Mouse (Mus musculus): ENCODE measurements around the gene Nfkbid. TPM values are rescaled to one million over a fixed set of nuclear protein-coding genes. Genes with fewer than 3 reads are reported as not detected.

Gene Nfkbid
- polyA plus RNA-seq, 1 experiment from 2014 or later = 2.3 TPM

DNA sequence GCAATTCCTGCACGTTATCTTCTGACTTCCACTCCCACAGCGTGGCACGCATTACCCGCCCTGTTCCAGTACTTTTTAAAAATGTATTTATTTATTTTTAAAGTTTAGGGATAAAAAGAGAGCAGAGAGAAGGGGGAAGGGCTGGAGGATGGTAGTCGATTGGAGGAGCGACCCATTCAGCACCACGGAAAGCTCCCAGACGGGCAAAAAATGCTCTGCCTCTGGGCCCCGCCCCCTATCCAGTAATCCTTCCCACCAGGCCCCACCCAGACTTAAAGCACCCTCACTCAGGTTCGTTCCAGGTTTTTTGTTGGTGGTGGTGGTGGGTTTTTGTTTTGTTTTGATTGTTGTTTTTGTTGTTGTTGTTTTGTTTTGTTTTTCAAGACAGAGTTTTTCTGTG lies 12.7 kb downstream of the Nfkbid start:
- 2% methylated on average over 9 of the region's 10 CpGs for WGBS (ENCODE audit: insufficient replicate concordance)

DNA sequence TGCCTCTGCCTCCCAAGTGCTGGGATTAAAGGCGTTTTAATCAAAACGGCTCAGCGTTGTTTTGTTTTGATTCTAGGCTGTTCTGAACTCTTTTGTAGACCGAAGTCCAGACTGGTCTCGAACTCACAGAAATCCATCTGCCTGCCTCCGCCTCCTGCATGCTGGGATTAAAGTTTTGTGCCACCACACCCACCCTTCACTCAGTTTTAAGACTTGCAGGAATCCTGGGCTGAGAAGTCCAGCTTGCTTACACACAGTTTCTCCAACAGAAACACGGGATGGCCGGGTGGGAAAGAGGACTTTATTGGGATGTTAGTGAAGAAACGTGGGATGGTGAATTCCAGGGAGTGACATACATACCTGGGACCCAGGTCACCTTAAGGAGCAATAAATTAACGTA lies 13.2 kb downstream of the Nfkbid start:
- Histone ChIP-seq H3K36me3 (replicated peaks; ENCODE audit: insufficient read depth, low read length) (no peaks in the 10 kb centered on the region), H3K9me3 (ENCODE audit: low read length) (no peaks in the 10 kb centered on the region), H3K9ac (replicated peaks) (no peak overlapping the region), H3K27ac (ENCODE audit: low read depth) (no peak overlapping the region), H3K4me1 (ENCODE audit: insufficient read depth) (no peaks in the 10 kb centered on the region), H3K4me3 (ENCODE audit: low read depth, low read length) (no peak overlapping the region), H3K27me3 (ENCODE audit: insufficient read depth, low read length) (no peaks in the 10 kb centered on the region), H3K4me2 (ENCODE audit: low read depth, low read length) (no peak overlapping the region)
- 59% methylated on average over 10 of the region's 10 CpGs for WGBS (ENCODE audit: insufficient replicate concordance)
- ATAC-seq (no peak), DNase-seq (no peak)
- TF ChIP-seq EP300 (IDR thresholded peaks at IDR 0.05; ENCODE audit: low read depth) (no peak), CTCF (IDR thresholded peaks at IDR 0.05; ENCODE audit: low read depth) (no peak)

More for the DNA sequence above, 12.7 kb downstream of the Nfkbid start:
- Histone ChIP-seq H3K4me3 (ENCODE audit: low read depth, low read length) (no peak overlapping the region), H3K27ac (ENCODE audit: low read depth) (no peak overlapping the region), H3K9ac (replicated peaks) (no peak overlapping the region), H3K9me3 (ENCODE audit: low read length) (no peaks in the 10 kb centered on the region), H3K27me3 (ENCODE audit: insufficient read depth, low read length) (no peaks in the 10 kb centered on the region), H3K4me2 (ENCODE audit: low read depth, low read length) (no peak overlapping the region), H3K36me3 (replicated peaks; ENCODE audit: insufficient read depth, low read length) (no peaks in the 10 kb centered on the region), H3K4me1 (ENCODE audit: insufficient read depth) (no peaks in the 10 kb centered on the region)
- 0 out of 2 replicates have a peak, but pooled peaks have one; percentile 36 for ATAC-seq
- TF ChIP-seq CTCF (IDR thresholded peaks at IDR 0.05; ENCODE audit: low read depth) = no peak
- no peak for TF ChIP-seq EP300 (IDR thresholded peaks at IDR 0.05; ENCODE audit: low read depth)
- peak; percentile 73 for DNase-seq

- no peaks in the 10 kb centered on the region for H3K36me3 ChIP-seq (replicated peaks; ENCODE audit: insufficient read depth, low read length)
- no peaks in the 10 kb centered on the region for H3K27me3 ChIP-seq (ENCODE audit: insufficient read depth, low read length)
- 47% methylated on average over 9 of the region's 9 CpGs for WGBS (ENCODE audit: insufficient replicate concordance)
- H3K27ac ChIP-seq (ENCODE audit: low read depth) = no peak overlapping the region
- no peak overlapping the region for H3K9ac ChIP-seq (replicated peaks)
- DNase-seq (no peak), ATAC-seq (no peak)
- H3K9me3 ChIP-seq (ENCODE audit: low read length) = no peaks in the 10 kb centered on the region
- no peak overlapping the region for H3K4me3 ChIP-seq (ENCODE audit: low read depth, low read length)
- TF ChIP-seq CTCF (IDR thresholded peaks at IDR 0.05; ENCODE audit: low read depth) = no peak
- TF ChIP-seq EP300 (IDR thresholded peaks at IDR 0.05; ENCODE audit: low read depth) = no peak
- H3K4me2 ChIP-seq (ENCODE audit: low read depth, low read length) = no peak overlapping the region
- H3K4me1 ChIP-seq (ENCODE audit: insufficient read depth) = no peaks in the 10 kb centered on the region
These were observed 13.6 kb downstream of the Nfkbid start for GRCm38 (mm10) chr7:30435156-30435555.

GRCm38 (mm10) chr7:30436879-30437278 lies 15.3 kb downstream of the Nfkbid start:
- DNase-seq (no peak), ATAC-seq (no peak)
- Histone ChIP-seq H3K9ac (replicated peaks) (no peak overlapping the region), H3K4me3 (ENCODE audit: low read depth, low read length) (no peak overlapping the region), H3K36me3 (replicated peaks; ENCODE audit: insufficient read depth, low read length) (no peaks in the 10 kb centered on the region), H3K4me1 (ENCODE audit: insufficient read depth) (no peaks in the 10 kb centered on the region), H3K27me3 (ENCODE audit: insufficient read depth, low read length) (no peaks in the 10 kb centered on the region), H3K4me2 (ENCODE audit: low read depth, low read length) (no peak overlapping the region), H3K27ac (ENCODE audit: low read depth) (no peak overlapping the region), H3K9me3 (ENCODE audit: low read length) (no peaks in the 10 kb centered on the region)
- no peak for TF ChIP-seq CTCF (IDR thresholded peaks at IDR 0.05; ENCODE audit: low read depth)
- TF ChIP-seq EP300 (IDR thresholded peaks at IDR 0.05; ENCODE audit: low read depth) = no peak
- 22% methylated on average over 10 of the region's 10 CpGs for WGBS (ENCODE audit: insufficient replicate concordance)

DNA sequence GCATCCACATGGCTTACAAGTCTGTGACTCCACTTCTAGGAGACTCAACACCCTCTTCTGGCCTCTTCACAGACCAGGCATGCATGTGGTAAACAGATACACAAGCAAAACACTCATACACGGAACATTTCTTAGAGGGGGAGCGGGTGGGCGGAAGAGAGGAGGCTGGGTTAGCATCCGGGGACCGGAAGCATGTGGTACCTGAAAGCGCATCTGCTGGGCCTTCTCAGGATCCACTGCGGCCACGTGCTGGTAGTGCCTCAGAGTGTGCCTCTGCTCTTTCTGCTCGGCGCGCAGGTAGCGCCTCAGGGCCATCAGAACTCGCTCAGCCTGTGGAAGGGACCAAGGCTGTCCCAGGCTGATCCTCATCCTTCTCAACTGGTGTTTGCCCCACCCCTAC lies 18.2 kb downstream of the Nfkbid start:
- ATAC-seq (no peak), DNase-seq (no peak)
- WGBS (ENCODE audit: insufficient replicate concordance) = 73% methylated on average over 13 of the region's 13 CpGs
- no peaks in the 10 kb centered on the region for H3K36me3 ChIP-seq (replicated peaks; ENCODE audit: insufficient read depth, low read length)
- H3K27ac ChIP-seq (ENCODE audit: low read depth) = no peak overlapping the region
- no peak overlapping the region for H3K4me3 ChIP-seq (ENCODE audit: low read depth, low read length)
- H3K9me3 ChIP-seq (ENCODE audit: low read length) = no peaks in the 10 kb centered on the region
- peaks cover 7% of the 10 kb centered on the region for H3K4me1 ChIP-seq (ENCODE audit: insufficient read depth)
- no peak overlapping the region for H3K4me2 ChIP-seq (ENCODE audit: low read depth, low read length)
- peaks cover 16% of the 10 kb centered on the region for H3K27me3 ChIP-seq (ENCODE audit: insufficient read depth, low read length)
- TF ChIP-seq EP300 (IDR thresholded peaks at IDR 0.05; ENCODE audit: low read depth) (no peak), CTCF (IDR thresholded peaks at IDR 0.05; ENCODE audit: low read depth) (no peak)
- H3K9ac ChIP-seq (replicated peaks) = no peak overlapping the region

GRCm38 (mm10) chr7:30440697-30441096 lies 19.2 kb downstream of the Nfkbid start:
- TF ChIP-seq EP300 (IDR thresholded peaks at IDR 0.05; ENCODE audit: low read depth) (no peak), CTCF (IDR thresholded peaks at IDR 0.05; ENCODE audit: low read depth) (peak; percentile 87)
- Histone ChIP-seq H3K4me1 (ENCODE audit: insufficient read depth) (peaks cover 12% of the 10 kb centered on the region), H3K27ac (ENCODE audit: low read depth) (no peak overlapping the region), H3K27me3 (ENCODE audit: insufficient read depth, low read length) (peaks cover 26% of the 10 kb centered on the region), H3K4me2 (ENCODE audit: low read depth, low read length) (no peak overlapping the region), H3K4me3 (ENCODE audit: low read depth, low read length) (no peak overlapping the region), H3K36me3 (replicated peaks; ENCODE audit: insufficient read depth, low read length) (no peaks in the 10 kb centered on the region), H3K9me3 (ENCODE audit: low read length) (no peaks in the 10 kb centered on the region), H3K9ac (replicated peaks) (no peak overlapping the region)
- WGBS (ENCODE audit: insufficient replicate concordance) = 30% methylated on average over 4 of the region's 5 CpGs
- DNase-seq (peak; percentile 77), ATAC-seq (peak; percentile 58)

DNA sequence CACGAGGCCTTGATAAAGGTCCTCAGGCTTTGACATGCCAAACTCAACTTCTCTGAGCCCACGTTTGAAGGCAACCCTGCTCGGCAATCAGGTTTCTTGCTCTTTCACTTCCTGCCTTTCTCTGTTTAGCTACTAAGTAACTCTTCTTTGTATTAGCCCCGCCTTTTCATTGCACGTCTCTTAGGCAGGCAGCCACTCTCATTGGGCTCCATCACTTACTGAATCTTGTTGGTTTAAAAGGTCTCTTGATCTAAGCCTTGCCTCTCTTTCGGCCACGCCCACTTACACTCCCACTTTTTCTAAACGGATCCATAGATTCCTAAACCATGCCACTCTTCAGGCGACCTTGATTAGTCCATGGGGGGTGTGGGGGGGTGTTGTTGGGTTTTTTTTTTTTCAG lies 22.2 kb downstream of the Nfkbid start:
- H3K4me2 ChIP-seq (ENCODE audit: low read depth, low read length) = 0 out of 2 replicates have a peak overlapping the region, but pooled peaks have one; percentile 27
- H3K9me3 ChIP-seq (ENCODE audit: low read length) = no peaks in the 10 kb centered on the region
- no peak overlapping the region for H3K4me3 ChIP-seq (ENCODE audit: low read depth, low read length)
- H3K27me3 ChIP-seq (ENCODE audit: insufficient read depth, low read length) = peaks cover 28% of the 10 kb centered on the region
- H3K36me3 ChIP-seq (replicated peaks; ENCODE audit: insufficient read depth, low read length) = no peaks in the 10 kb centered on the region
- no peak; the same call in 1 of the 2 replicates for ATAC-seq
- 21% methylated on average over 9 of the region's 9 CpGs for WGBS (ENCODE audit: insufficient replicate concordance)
- no peak overlapping the region for H3K9ac ChIP-seq (replicated peaks)
- no peak for DNase-seq
- H3K4me1 ChIP-seq (ENCODE audit: insufficient read depth) = peaks cover 12% of the 10 kb centered on the region
- TF ChIP-seq CTCF (IDR thresholded peaks at IDR 0.05; ENCODE audit: low read depth) (no peak), EP300 (IDR thresholded peaks at IDR 0.05; ENCODE audit: low read depth) (no peak)
- no peak overlapping the region for H3K27ac ChIP-seq (ENCODE audit: low read depth)
